Mouse (Mus musculus): ENCODE measurements around the gene Ccdc190. TPM values are rescaled to one million over a fixed set of nuclear protein-coding genes. Genes with fewer than 3 reads are reported as not detected.

Gene Ccdc190
- total and polyA plus RNA-seq, 2 experiments from 2014 or later = 1.5 to 12.2 TPM

DNA sequence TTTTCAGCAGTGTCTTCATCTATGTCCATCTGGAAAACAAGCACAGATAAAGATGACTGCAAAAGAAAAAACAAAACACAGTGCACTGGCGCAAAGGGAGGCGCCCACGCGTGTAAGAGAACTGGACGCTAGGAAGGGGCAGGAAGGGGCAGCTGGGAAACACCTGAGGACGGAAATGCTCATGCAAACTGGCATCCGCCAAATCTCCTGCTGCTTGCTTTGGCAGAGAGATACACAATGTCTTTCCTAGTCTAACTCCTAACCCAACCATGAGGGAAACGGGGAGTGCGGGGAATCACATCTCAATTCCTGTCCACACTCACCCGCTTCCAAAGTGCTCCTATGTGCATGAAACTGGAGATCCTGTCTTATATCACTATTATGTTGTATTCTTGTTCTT is 24.7 kb downstream of the Ccdc190 start:
- TF ChIP-seq CTCF (IDR thresholded peaks at IDR 0.05; ENCODE audit: low read depth) = no peak
- no peak overlapping the region for H3K4me2 ChIP-seq (ENCODE audit: low read depth, low read length)

DNA sequence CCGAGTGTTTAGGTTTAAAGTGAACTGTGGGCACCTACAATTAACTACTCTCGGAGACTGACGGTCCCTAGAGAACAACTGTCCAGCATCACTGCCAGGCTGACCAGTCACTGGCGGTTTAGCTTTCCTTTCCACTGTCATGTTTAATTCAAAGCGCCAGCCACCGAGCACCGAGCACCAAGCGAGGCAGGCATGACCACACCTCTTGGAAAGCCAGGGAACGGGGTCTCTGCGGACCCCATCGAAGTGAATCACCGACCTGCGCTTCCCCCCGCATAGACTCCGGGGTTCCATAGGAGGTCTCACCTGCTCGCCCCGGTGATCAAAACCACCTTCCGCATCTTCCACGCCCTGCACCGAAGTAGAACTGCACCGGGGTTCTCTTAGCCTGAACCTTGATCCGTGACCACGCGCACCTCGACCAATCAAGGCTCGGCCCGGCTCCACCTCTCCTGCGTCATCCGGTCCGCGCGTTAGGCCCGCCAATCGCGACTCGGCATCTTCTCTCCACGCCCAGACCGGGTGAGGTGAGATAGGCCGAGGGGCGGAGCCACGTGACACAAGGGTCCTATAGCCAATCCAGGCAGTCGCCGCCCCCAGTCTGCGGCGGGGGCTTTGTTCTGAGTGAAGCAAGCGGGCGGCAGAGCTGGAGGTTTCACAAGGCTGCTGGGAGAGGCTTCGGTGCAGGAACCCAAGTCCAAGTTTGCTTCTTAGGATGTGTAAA is 40.5 kb downstream of the Ccdc190 start, which contains the start of gene Hsd17b7:
Gene Hsd17b7, minus strand, starts transcription at position 450 of the 724 bp plus-strand sequence.
- ATAC-seq = peak; percentile 100
- H3K4me2 ChIP-seq (ENCODE audit: low read depth, low read length) = peak within 1 kb of the TSS; percentile 88
- peak within 1 kb of the TSS; percentile 51 for H3K9ac ChIP-seq (replicated peaks; ENCODE audit: low read length)
- H3K4me3 ChIP-seq (ENCODE audit: low read length) = peak within 1 kb of the TSS; percentile 71
- H3K27ac ChIP-seq = peak within 1 kb of the TSS; percentile 66
- no peaks in the 10 kb centered on the region for H3K27me3 ChIP-seq (ENCODE audit: insufficient read depth, low read length)
- peak; percentile 99 for DNase-seq (ENCODE audit: low spot score)
- H3K4me1 ChIP-seq (ENCODE audit: insufficient read depth, low read length) = 0 out of 2 replicates have a peak, but pooled peaks cover 6% of the 10 kb centered on the region
- H3K9me3 ChIP-seq (ENCODE audit: low read length) = no peaks in the 10 kb centered on the region
- peaks cover 17% of the 10 kb centered on the region; the same call in 1 of the 2 replicates for H3K36me3 ChIP-seq (ENCODE audit: insufficient read depth, low read length)
- TF ChIP-seq CTCF (IDR thresholded peaks at IDR 0.05; ENCODE audit: low read depth) = no peak
- 2% methylated on average over 48 of the region's 48 CpGs for WGBS

More for the DNA sequence above, 24.7 kb downstream of the Ccdc190 start:
- no peak overlapping the region for H3K27ac ChIP-seq
- H3K4me1 ChIP-seq (ENCODE audit: insufficient read depth, low read length) = no peaks in the 10 kb centered on the region
- WGBS = 86% methylated on average over 10 of the region's 10 CpGs
- no peak overlapping the region for H3K9ac ChIP-seq (replicated peaks; ENCODE audit: low read length)
- H3K9me3 ChIP-seq (ENCODE audit: low read length) = no peaks in the 10 kb centered on the region
- DNase-seq (ENCODE audit: low spot score) (no peak), ATAC-seq (no peak)
- H3K4me3 ChIP-seq (ENCODE audit: low read length) = no peak overlapping the region
- H3K27me3 ChIP-seq (ENCODE audit: insufficient read depth, low read length) = no peaks in the 10 kb centered on the region
- H3K36me3 ChIP-seq (ENCODE audit: insufficient read depth, low read length) = peaks cover 20% of the 10 kb centered on the region; the same call in 1 of the 2 replicates

DNA sequence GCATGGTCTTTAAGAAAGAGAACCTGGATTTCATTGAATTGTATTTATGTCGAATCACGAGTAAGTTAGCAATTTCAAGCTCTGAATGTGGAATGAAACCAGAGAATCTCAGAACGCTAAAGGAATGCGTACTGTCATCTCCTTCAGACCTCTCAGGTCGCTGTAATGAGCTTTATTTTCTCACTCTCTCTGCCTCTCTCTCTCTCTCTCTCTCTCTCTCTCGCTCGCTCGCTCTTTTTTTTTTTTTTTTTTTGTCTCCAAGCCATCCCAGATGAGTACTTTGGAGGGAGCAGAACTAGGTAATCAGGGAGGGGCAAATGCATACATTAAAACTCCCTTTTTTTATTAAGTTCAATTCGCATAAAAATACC is 41.1 kb downstream of the Ccdc190 start:
- Histone ChIP-seq H3K9me3 (ENCODE audit: low read length) (no peaks in the 10 kb centered on the region), H3K4me3 (ENCODE audit: low read length) (peak overlapping the region; percentile 71), H3K27me3 (ENCODE audit: insufficient read depth, low read length) (no peaks in the 10 kb centered on the region), H3K27ac (peak overlapping the region; percentile 45; the same call in 1 of the 2 replicates), H3K4me1 (ENCODE audit: insufficient read depth, low read length) (0 out of 2 replicates have a peak, but pooled peaks cover 6% of the 10 kb centered on the region), H3K4me2 (ENCODE audit: low read depth, low read length) (peak overlapping the region; percentile 88), H3K9ac (replicated peaks; ENCODE audit: low read length) (peak overlapping the region; percentile 51), H3K36me3 (ENCODE audit: insufficient read depth, low read length) (peaks cover 17% of the 10 kb centered on the region; the same call in 1 of the 2 replicates)
- 3% methylated on average over 6 of the region's 9 CpGs for WGBS
- TF ChIP-seq CTCF (IDR thresholded peaks at IDR 0.05; ENCODE audit: low read depth) = no peak
- ATAC-seq (peak; percentile 55), DNase-seq (ENCODE audit: low spot score) (no peak)

DNA sequence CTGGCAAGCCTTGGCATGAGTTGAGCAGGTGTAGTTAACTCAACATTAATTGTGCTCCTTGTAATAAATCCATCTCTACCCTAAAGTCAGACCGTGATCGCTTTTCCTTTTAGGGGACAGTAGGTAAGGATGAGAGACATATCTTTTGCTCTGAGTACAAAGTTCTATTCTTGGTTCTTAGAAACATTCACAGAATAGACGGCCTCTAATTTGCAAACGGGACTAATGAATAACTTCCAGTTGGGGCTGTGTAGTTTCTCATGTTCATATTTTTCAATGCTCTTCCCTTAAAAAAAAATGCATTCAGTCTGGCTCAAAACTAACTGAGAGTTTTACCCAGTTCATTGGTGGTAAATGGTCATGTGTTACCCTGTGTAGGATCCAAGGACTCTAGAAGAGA is 42.5 kb downstream of the Ccdc190 start:
- H3K9ac ChIP-seq (replicated peaks; ENCODE audit: low read length) = no peak overlapping the region
- H3K27me3 ChIP-seq (ENCODE audit: insufficient read depth, low read length) = no peaks in the 10 kb centered on the region
- H3K4me1 ChIP-seq (ENCODE audit: insufficient read depth, low read length) = 0 out of 2 replicates have a peak, but pooled peaks cover 6% of the 10 kb centered on the region
- no peak overlapping the region for H3K27ac ChIP-seq
- H3K9me3 ChIP-seq (ENCODE audit: low read length) = no peaks in the 10 kb centered on the region
- no peak for DNase-seq (ENCODE audit: low spot score)
- H3K4me2 ChIP-seq (ENCODE audit: low read depth, low read length) = no peak overlapping the region
- 96% methylated on average over 4 of the region's 4 CpGs for WGBS
- H3K36me3 ChIP-seq (ENCODE audit: insufficient read depth, low read length) = peaks cover 3% of the 10 kb centered on the region; the same call in 1 of the 2 replicates
- no peak for TF ChIP-seq CTCF (IDR thresholded peaks at IDR 0.05; ENCODE audit: low read depth)
- ATAC-seq = no peak
- H3K4me3 ChIP-seq (ENCODE audit: low read length) = no peak overlapping the region

DNA sequence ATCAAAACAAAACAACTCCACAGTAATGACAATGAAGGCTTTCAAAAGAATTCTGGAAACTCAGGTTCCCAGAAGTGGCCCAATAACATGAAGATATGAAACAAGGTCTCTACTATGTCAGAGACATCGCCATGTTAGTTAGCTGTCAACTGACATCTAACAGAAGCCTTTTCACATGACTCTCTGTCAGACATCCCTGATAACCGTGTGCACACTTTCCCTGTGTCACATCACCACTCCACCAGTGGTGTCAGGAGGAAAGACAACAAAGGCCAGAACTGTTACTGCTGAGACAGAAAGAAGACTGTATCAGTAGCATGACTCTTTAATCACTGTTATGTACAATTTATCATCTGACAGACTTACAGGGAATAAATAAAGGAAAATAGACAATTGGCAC is 43.5 kb downstream of the Ccdc190 start:
- WGBS = 74% methylated on average over 2 of the region's 2 CpGs
- ATAC-seq = no peak
- no peak for TF ChIP-seq CTCF (IDR thresholded peaks at IDR 0.05; ENCODE audit: low read depth)

DNA sequence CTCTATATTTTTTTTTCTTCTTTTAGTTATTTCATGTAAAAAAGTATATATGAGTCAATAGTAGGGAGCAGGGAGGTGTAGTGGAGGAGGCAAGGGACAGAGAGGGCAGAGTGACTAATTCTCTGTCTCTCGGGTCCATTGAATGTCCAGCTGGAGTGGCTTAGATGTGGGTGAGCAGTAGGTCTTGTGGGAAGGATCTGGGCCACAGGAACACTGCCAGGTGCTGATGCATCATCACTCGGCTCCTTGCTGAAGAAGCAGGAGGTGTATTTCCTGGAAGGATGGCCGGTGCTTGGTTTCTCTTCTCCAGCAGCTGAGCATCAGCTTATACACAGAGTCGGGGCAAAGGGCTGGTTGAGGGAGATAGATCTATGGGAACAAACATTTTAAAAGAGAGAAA is 49.2 kb downstream of the Ccdc190 start:
- Histone ChIP-seq H3K4me1 (ENCODE audit: insufficient read depth, low read length) (no peaks in the 10 kb centered on the region), H3K36me3 (ENCODE audit: insufficient read depth, low read length) (no peaks in the 10 kb centered on the region), H3K9me3 (ENCODE audit: low read length) (no peaks in the 10 kb centered on the region), H3K27ac (no peak overlapping the region), H3K27me3 (ENCODE audit: insufficient read depth, low read length) (no peaks in the 10 kb centered on the region), H3K4me2 (ENCODE audit: low read depth, low read length) (no peak overlapping the region), H3K9ac (replicated peaks; ENCODE audit: low read length) (no peak overlapping the region), H3K4me3 (ENCODE audit: low read length) (no peak overlapping the region)
- no peak for ATAC-seq
- TF ChIP-seq CTCF (IDR thresholded peaks at IDR 0.05; ENCODE audit: low read depth) = no peak
- WGBS = 89% methylated on average over 4 of the region's 4 CpGs
- no peak for DNase-seq (ENCODE audit: low spot score)

More for the DNA sequence above, 43.5 kb downstream of the Ccdc190 start:
- 0 out of 2 replicates have a peak, but pooled peaks cover 6% of the 10 kb centered on the region for H3K4me1 ChIP-seq (ENCODE audit: insufficient read depth, low read length)
- no peaks in the 10 kb centered on the region for H3K9me3 ChIP-seq (ENCODE audit: low read length)
- no peaks in the 10 kb centered on the region for H3K27me3 ChIP-seq (ENCODE audit: insufficient read depth, low read length)
- H3K4me2 ChIP-seq (ENCODE audit: low read depth, low read length) = no peak overlapping the region
- H3K36me3 ChIP-seq (ENCODE audit: insufficient read depth, low read length) = no peaks in the 10 kb centered on the region
- no peak for DNase-seq (ENCODE audit: low spot score)
- no peak overlapping the region for H3K9ac ChIP-seq (replicated peaks; ENCODE audit: low read length)
- no peak overlapping the region for H3K27ac ChIP-seq
- H3K4me3 ChIP-seq (ENCODE audit: low read length) = no peak overlapping the region

Other genes starting within 250 kb of the Ccdc190 start
- gene Rgs4, start 181.0 kb upstream of the Ccdc190 start, total RNA-seq (2014; rRNA removed) = 69.6 and 81.5 TPM in 2 replicates
- 99.5 and 100 TPM in 2 replicates for gene Rgs4, start 181.0 kb upstream of the Ccdc190 start, polyA plus RNA-seq (2015; fragmentation: Nextera tagmentation; extraction: Ambion mirVana)
- gene Hsd17b7, start 40.6 kb downstream of the Ccdc190 start, total RNA-seq (2014; rRNA removed) = 23.2 and 29.4 TPM in 2 replicates
- 23.8 and 27.9 TPM in 2 replicates for gene Hsd17b7, start 40.6 kb downstream of the Ccdc190 start, polyA plus RNA-seq (2015; fragmentation: Nextera tagmentation; extraction: Ambion mirVana)
- gene Ddr2, start 182.1 kb downstream of the Ccdc190 start, total RNA-seq (2014; rRNA removed) = 5.4 and 8.5 TPM in 2 replicates
- gene Ddr2, start 182.1 kb downstream of the Ccdc190 start, polyA plus RNA-seq (2015; fragmentation: Nextera tagmentation; extraction: Ambion mirVana) = 9.6 and 9.9 TPM in 2 replicates
- 38.1 and 46.7 TPM in 2 replicates for gene Uap1, start 246.3 kb downstream of the Ccdc190 start, total RNA-seq (2014; rRNA removed)
- gene Uap1, start 246.3 kb downstream of the Ccdc190 start, polyA plus RNA-seq (2015; fragmentation: Nextera tagmentation; extraction: Ambion mirVana) = 52.6 and 54.7 TPM in 2 replicates